Mouse (Mus musculus): ENCODE measurements at regions not wholly inside any gene's neighbourhood (a gene's known extent, or its start where the extent isn't known, plus 50 kb on each side); places are given as distances from the start of the nearest gene placed in this dataset.

DNA sequence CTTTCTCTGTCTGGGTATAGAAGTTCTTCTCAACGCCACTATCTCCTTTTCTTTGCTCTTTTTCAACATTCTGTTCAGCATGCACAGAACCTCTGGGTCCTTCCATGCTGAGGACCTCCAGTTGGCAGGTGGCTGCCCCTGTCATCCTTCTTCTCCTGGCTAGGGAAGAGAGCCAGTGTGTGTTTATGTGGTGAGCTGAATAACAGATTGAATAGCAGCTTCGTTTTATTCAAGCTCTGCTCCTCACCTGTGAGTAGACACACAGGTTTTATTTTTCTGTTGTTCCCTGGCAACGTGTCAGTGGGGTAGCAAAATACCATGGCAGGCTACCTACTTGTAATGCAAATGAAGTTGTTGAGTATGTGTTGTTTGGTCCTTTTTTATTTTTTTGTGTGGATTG lies 154.9 kb upstream of the Zic1 start:
- TF ChIP-seq CTCF (IDR thresholded peaks at IDR 0.05; ENCODE audit: borderline replicate concordance, insufficient read depth, low read length) (no peak), POLR2A (IDR thresholded peaks at IDR 0.05; ENCODE audit: low read depth, low read length) (no peak)
